Mouse (Mus musculus) embryonic facial prominence, embryonic 15.5 days (tissue): ENCODE measurements around the gene Sort1. TPM values are rescaled to one million over a fixed set of nuclear protein-coding genes. Genes with fewer than 3 reads are reported as not detected.

Source experiments
- ATAC-seq: fragments of 200-750 bp; cut with Nextera tagmentation; 2 replicates; pipeline ENCODE4 v1.8.0; 2017; ENCODE audit warnings: low read depth, moderate TSS enrichment; ENCODE audit not compliant: insufficient number of reproducible peaks, low FRiP score, low TSS enrichment
- H3K27ac ChIP-seq: fragments of 300-500 bp; sonication (generic); replicated peaks from 2 replicates; pipeline ENCODE4 v1.5.1; 2015; ENCODE audit warnings: mild to moderate bottlenecking, inconsistent platforms
- H3K27me3 ChIP-seq: fragments of 300-500 bp; sonication (generic); 2 replicates; pipeline ENCODE4 v1.6.1; 2015; ENCODE audit warnings: inconsistent platforms
- H3K36me3 ChIP-seq: fragments of 300-500 bp; sonication (generic); 2 replicates; pipeline ENCODE4 v1.6.1; 2015; ENCODE audit warnings: mild to moderate bottlenecking, inconsistent platforms
- H3K4me1 ChIP-seq: fragments of 300-500 bp; sonication (generic); 2 replicates; pipeline ENCODE4 v1.6.1; 2015; ENCODE audit warnings: inconsistent platforms
- H3K4me2 ChIP-seq: fragments of 300-500 bp; sonication (generic); replicated peaks from 2 replicates; pipeline ENCODE4 v1.6.1; 2015; ENCODE audit warnings: mild to moderate bottlenecking, inconsistent platforms
- H3K4me3 ChIP-seq: fragments of 300-500 bp; sonication (generic); replicated peaks from 2 replicates; pipeline ENCODE4 v1.5.1; 2015; ENCODE audit warnings: mild to moderate bottlenecking, inconsistent platforms
- H3K9ac ChIP-seq: fragments of 300-500 bp; sonication (generic); 2 replicates; pipeline ENCODE4 v1.6.1; 2015; ENCODE audit warnings: inconsistent platforms
- H3K9me3 ChIP-seq: fragments of 300-500 bp; sonication (generic); replicated peaks from 2 replicates; pipeline ENCODE4 v1.6.1; 2016; ENCODE audit warnings: inconsistent platforms
- WGBS: fragments of 180-500 bp; shearing (Covaris S2); methylation state at CpG from one replicate; pipeline ENCODE4 v1.1.7; 2015; 5-methylcytosine and 5-hydroxymethylcytosine counted together
- polyA plus RNA-seq: library from polyadenylated mRNA; unstranded; fragments of >200 nt; fragmentation: Nextera tagmentation; extraction: Ambion mirVana; gene quantifications from 2 replicates; pipeline ENCODE4 v1.2.1, GENCODE M21; 2015

Sort1 gene
- polyA plus RNA-seq, 1 experiment from 2014 or later = 13.9 TPM

GRCm38 (mm10) chr3:108389111-108389545 is 105.2 kb downstream of the Sort1 start:
- Histone ChIP-seq H3K4me3 (no peak overlapping the region), H3K27me3 (no peaks in the 10 kb centered on the region), H3K4me2 (peak overlapping the region; percentile 32), H3K9ac (no peak overlapping the region), H3K27ac (peak overlapping the region; percentile 56), H3K9me3 (no peaks in the 10 kb centered on the region), H3K4me1 (peaks cover 32% of the 10 kb centered on the region), H3K36me3 (peaks cover 13% of the 10 kb centered on the region; the same call in 1 of the 2 replicates)
- WGBS = under 1% methylated on average over 5 of the region's 5 CpGs
- ATAC-seq = peak; percentile 73

GRCm38 (mm10) chr3:108392299-108392698 is 108.4 kb downstream of the Sort1 start:
- no peak overlapping the region; the same call in 1 of the 2 replicates for H3K27ac ChIP-seq

GRCm38 (mm10) chr3:108392793-108393192 is 108.9 kb downstream of the Sort1 start:
- H3K36me3 ChIP-seq = peaks cover 31% of the 10 kb centered on the region
- H3K4me3 ChIP-seq = no peak overlapping the region
- no peak for ATAC-seq
- 56% methylated on average over 15 of the region's 15 CpGs for WGBS
- no peaks in the 10 kb centered on the region for H3K27me3 ChIP-seq
- peaks cover 18% of the 10 kb centered on the region for H3K4me1 ChIP-seq
- H3K9me3 ChIP-seq = no peaks in the 10 kb centered on the region
- no peak overlapping the region for H3K9ac ChIP-seq
- no peak overlapping the region for H3K27ac ChIP-seq
- no peak overlapping the region for H3K4me2 ChIP-seq

More at GRCm38 (mm10) chr3:108392299-108392698, 108.4 kb downstream of the Sort1 start:
- H3K4me3 ChIP-seq = no peak overlapping the region
- no peaks in the 10 kb centered on the region for H3K27me3 ChIP-seq
- 17% methylated on average over 10 of the region's 10 CpGs for WGBS
- ATAC-seq = no peak
- peaks cover 18% of the 10 kb centered on the region for H3K4me1 ChIP-seq
- peaks cover 28% of the 10 kb centered on the region for H3K36me3 ChIP-seq
- no peak overlapping the region for H3K4me2 ChIP-seq
- H3K9ac ChIP-seq = no peak overlapping the region
- no peaks in the 10 kb centered on the region for H3K9me3 ChIP-seq

- H3K4me3 ChIP-seq = no peak overlapping the region
- no peak overlapping the region for H3K9ac ChIP-seq
- no peak overlapping the region for H3K27ac ChIP-seq
- H3K4me1 ChIP-seq = peaks cover 18% of the 10 kb centered on the region
- H3K4me2 ChIP-seq = no peak overlapping the region
- no peak for ATAC-seq
- no peaks in the 10 kb centered on the region for H3K9me3 ChIP-seq
- H3K27me3 ChIP-seq = no peaks in the 10 kb centered on the region
- peaks cover 57% of the 10 kb centered on the region for H3K36me3 ChIP-seq
- 85% methylated on average over 9 of the region's 9 CpGs for WGBS
These were observed 114.4 kb downstream of the Sort1 start for GRCm38 (mm10) chr3:108398281-108398680.

- Histone ChIP-seq H3K36me3 (peaks cover 50% of the 10 kb centered on the region), H3K27me3 (no peaks in the 10 kb centered on the region), H3K9ac (no peak overlapping the region), H3K9me3 (no peaks in the 10 kb centered on the region), H3K4me2 (no peak overlapping the region), H3K27ac (no peak overlapping the region), H3K4me1 (peaks cover 18% of the 10 kb centered on the region), H3K4me3 (no peak overlapping the region)
- WGBS = 79% methylated on average over 5 of the region's 5 CpGs
- ATAC-seq = no peak
These were observed 116.6 kb downstream of the Sort1 start for GRCm38 (mm10) chr3:108400442-108400841.

GRCm38 (mm10) chr3:108401692-108402527 is 118.0 kb downstream of the Sort1 start:
- Histone ChIP-seq H3K27ac (peak overlapping the region; percentile 55), H3K4me2 (peak overlapping the region; percentile 42), H3K9me3 (no peaks in the 10 kb centered on the region), H3K27me3 (no peaks in the 10 kb centered on the region), H3K36me3 (peaks cover 39% of the 10 kb centered on the region), H3K9ac (no peak overlapping the region), H3K4me1 (peaks cover 28% of the 10 kb centered on the region), H3K4me3 (peak overlapping the region; percentile 25)
- peak; percentile 87 for ATAC-seq
- WGBS = 28% methylated on average over 22 of the region's 22 CpGs

- H3K4me2 ChIP-seq = no peak overlapping the region
- peaks cover 36% of the 10 kb centered on the region; the same call in 1 of the 2 replicates for H3K36me3 ChIP-seq
- no peak overlapping the region for H3K9ac ChIP-seq
- H3K27ac ChIP-seq = peak overlapping the region; percentile 55
- 77% methylated on average over 15 of the region's 15 CpGs for WGBS
- H3K4me3 ChIP-seq = no peak overlapping the region
- H3K9me3 ChIP-seq = no peaks in the 10 kb centered on the region
- H3K4me1 ChIP-seq = peaks cover 28% of the 10 kb centered on the region
- no peak for ATAC-seq
- H3K27me3 ChIP-seq = no peaks in the 10 kb centered on the region
These were observed 118.6 kb downstream of the Sort1 start for GRCm38 (mm10) chr3:108402528-108402920.

- Histone ChIP-seq H3K4me2 (no peak overlapping the region), H3K9ac (no peak overlapping the region), H3K9me3 (no peaks in the 10 kb centered on the region), H3K27ac (peak overlapping the region; percentile 6; the same call in 1 of the 2 replicates), H3K4me1 (peaks cover 38% of the 10 kb centered on the region), H3K36me3 (0 out of 2 replicates have a peak, but pooled peaks cover 8% of the 10 kb centered on the region), H3K27me3 (no peaks in the 10 kb centered on the region), H3K4me3 (no peak overlapping the region)
- 38% methylated on average over 14 of the region's 14 CpGs for WGBS
- ATAC-seq = no peak
These were observed 121.8 kb downstream of the Sort1 start for GRCm38 (mm10) chr3:108405536-108406305.

GRCm38 (mm10) chr3:108406306-108406885 is 122.5 kb downstream of the Sort1 start:
- H3K4me1 ChIP-seq = peaks cover 41% of the 10 kb centered on the region
- H3K9ac ChIP-seq = no peak overlapping the region
- H3K27me3 ChIP-seq = no peaks in the 10 kb centered on the region
- H3K4me3 ChIP-seq = no peak overlapping the region
- H3K9me3 ChIP-seq = no peaks in the 10 kb centered on the region
- WGBS = 78% methylated on average over 24 of the region's 24 CpGs
- ATAC-seq = no peak
- H3K27ac ChIP-seq = no peak overlapping the region
- no peak overlapping the region for H3K4me2 ChIP-seq
- 0 out of 2 replicates have a peak, but pooled peaks cover 8% of the 10 kb centered on the region for H3K36me3 ChIP-seq

GRCm38 (mm10) chr3:108408517-108409008 is 124.7 kb downstream of the Sort1 start:
- peaks cover 19% of the 10 kb centered on the region for H3K36me3 ChIP-seq
- no peak overlapping the region for H3K27ac ChIP-seq
- 83% methylated on average over 8 of the region's 8 CpGs for WGBS
- ATAC-seq = no peak
- no peak overlapping the region for H3K4me3 ChIP-seq
- no peak overlapping the region for H3K4me2 ChIP-seq
- H3K27me3 ChIP-seq = no peaks in the 10 kb centered on the region
- H3K9ac ChIP-seq = no peak overlapping the region
- 0 out of 2 replicates have a peak, but pooled peaks cover 7% of the 10 kb centered on the region for H3K9me3 ChIP-seq
- peaks cover 34% of the 10 kb centered on the region for H3K4me1 ChIP-seq
